Mouse (Mus musculus): ENCODE measurements around the gene Olfr1395. TPM values are rescaled to one million over a fixed set of nuclear protein-coding genes. Genes with fewer than 3 reads are reported as not detected.
"Not testable (repeated sequence)": the region's sequence is repeated elsewhere in the genome, so short reads cannot be mapped to it uniquely, and the experiment has no call there.

Olfr1395 gene
- polyA plus RNA-seq, 1 experiment from 2014 or later: not detected

DNA sequence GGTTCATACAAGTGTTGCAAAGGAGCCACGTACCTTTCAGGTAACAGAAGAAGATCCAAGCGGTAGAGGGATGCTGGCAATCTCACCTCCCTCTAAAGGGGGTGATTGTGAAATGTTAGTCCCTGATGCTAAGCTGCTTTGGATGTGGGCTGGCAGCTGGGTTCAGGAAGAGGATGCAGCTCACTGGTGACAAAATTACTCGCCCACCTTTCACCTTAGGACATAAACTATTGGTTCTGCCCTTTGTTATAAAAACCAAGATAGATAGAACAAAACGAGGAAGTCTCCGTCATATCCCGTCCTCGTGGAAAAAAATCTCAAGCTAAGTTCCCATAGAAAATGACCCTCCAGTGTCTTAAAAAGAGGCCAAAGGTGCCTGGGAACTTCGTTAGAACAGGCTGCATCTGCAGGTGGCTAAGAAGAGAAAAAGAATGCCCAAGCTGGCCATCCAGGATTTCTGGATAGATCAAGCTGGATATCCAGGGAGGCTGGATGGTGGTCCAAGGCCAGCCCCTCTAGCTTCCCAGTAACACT, 44.9 kb downstream of the Olfr1395 start, which contains the start of gene Btnl9:
TSS of gene Btnl9 (minus strand) at position 205 of the 534 bp plus-strand sequence.
- H3K4me2 ChIP-seq (replicated peaks; ENCODE audit: low read depth, low read length): no peak within 1 kb of the TSS
- H3K4me3 ChIP-seq (ENCODE audit: low read depth, low read length): no peak within 1 kb of the TSS
- H3K36me3 ChIP-seq (ENCODE audit: control insufficient read depth, insufficient read depth, low read length): no peaks in the 10 kb centered on the region
- H3K27ac ChIP-seq (ENCODE audit: low read length): no peak within 1 kb of the TSS
- H3K9me3 ChIP-seq (ENCODE audit: control insufficient read depth, low read depth, low read length): no peaks in the 10 kb centered on the region
- WGBS: 70% methylated on average over 8 of the region's 8 CpGs
- H3K4me1 ChIP-seq (ENCODE audit: control insufficient read depth, insufficient read depth, low read length): no peaks in the 10 kb centered on the region
- H3K9ac ChIP-seq (replicated peaks; ENCODE audit: low read depth, low read length): no peak within 1 kb of the TSS
- H3K27me3 ChIP-seq (ENCODE audit: control insufficient read depth, insufficient read depth, low read length): no peaks in the 10 kb centered on the region
- no peak for ATAC-seq (ENCODE audit: insufficient number of reproducible peaks, insufficient read depth, low FRiP score, low read depth)

DNA sequence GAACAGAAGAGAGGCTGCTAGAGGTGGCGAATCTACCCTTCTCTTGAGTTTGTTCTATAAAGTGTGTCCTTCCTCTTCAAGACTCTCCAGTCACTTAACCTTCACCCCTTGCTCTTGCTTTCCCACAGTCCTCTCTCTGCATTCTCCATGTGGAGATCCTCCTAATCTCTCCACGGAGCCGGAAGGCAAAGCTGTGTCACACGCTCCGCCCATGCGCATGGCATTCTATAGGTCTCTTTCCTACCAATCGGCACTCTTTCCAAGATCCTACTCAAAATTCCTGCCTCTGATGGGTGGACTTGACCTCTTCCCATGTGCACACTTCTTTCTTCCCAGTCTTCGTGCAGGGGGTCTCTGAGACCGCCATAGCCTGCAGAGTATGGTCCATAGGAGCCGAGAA, 45.6 kb downstream of the Olfr1395 start:
- Histone ChIP-seq H3K4me3 (ENCODE audit: low read depth, low read length) (no peak overlapping the region), H3K27me3 (ENCODE audit: control insufficient read depth, insufficient read depth, low read length) (no peaks in the 10 kb centered on the region), H3K4me2 (replicated peaks; ENCODE audit: low read depth, low read length) (no peak overlapping the region), H3K36me3 (ENCODE audit: control insufficient read depth, insufficient read depth, low read length) (no peaks in the 10 kb centered on the region), H3K4me1 (ENCODE audit: control insufficient read depth, insufficient read depth, low read length) (no peaks in the 10 kb centered on the region), H3K27ac (ENCODE audit: low read length) (no peak overlapping the region), H3K9ac (replicated peaks; ENCODE audit: low read depth, low read length) (no peak overlapping the region), H3K9me3 (ENCODE audit: control insufficient read depth, low read depth, low read length) (no peaks in the 10 kb centered on the region)
- WGBS: 77% methylated on average over 10 of the region's 10 CpGs
- ATAC-seq (ENCODE audit: insufficient number of reproducible peaks, insufficient read depth, low FRiP score, low read depth): no peak

GRCm38 (mm10) chr11:49189737-49190136, 47.7 kb downstream of the Olfr1395 start:
- ATAC-seq (ENCODE audit: insufficient number of reproducible peaks, insufficient read depth, low FRiP score, low read depth): no peak
- Histone ChIP-seq H3K4me2 (replicated peaks; ENCODE audit: low read depth, low read length) (no peak overlapping the region), H3K9ac (replicated peaks; ENCODE audit: low read depth, low read length) (no peak overlapping the region), H3K27me3 (ENCODE audit: control insufficient read depth, insufficient read depth, low read length) (no peaks in the 10 kb centered on the region), H3K4me3 (ENCODE audit: low read depth, low read length) (no peak overlapping the region), H3K27ac (ENCODE audit: low read length) (no peak overlapping the region), H3K4me1 (ENCODE audit: control insufficient read depth, insufficient read depth, low read length) (no peaks in the 10 kb centered on the region), H3K36me3 (ENCODE audit: control insufficient read depth, insufficient read depth, low read length) (no peaks in the 10 kb centered on the region), H3K9me3 (ENCODE audit: control insufficient read depth, low read depth, low read length) (no peaks in the 10 kb centered on the region)
- 2% methylated on average over 7 of the region's 7 CpGs for WGBS

DNA sequence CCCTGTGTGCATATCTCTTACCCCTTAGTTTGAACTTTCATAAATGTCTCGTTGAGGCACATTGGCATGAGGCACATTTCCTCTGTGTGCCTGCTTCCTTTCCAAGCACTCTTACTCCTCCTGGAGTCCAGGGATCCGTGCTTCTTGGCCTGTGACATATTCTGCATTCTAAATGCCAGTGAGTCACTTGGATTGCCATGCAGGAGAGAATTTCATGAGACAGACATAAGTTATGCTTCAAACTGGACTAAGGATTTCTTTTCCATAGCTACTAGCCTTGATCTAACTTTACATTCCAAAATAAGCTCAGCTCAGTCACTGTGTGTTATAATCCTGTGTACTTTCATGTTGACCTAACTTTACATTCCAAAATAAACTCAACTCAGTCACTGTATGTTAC, 49.0 kb downstream of the Olfr1395 start:
- no peak for ATAC-seq (ENCODE audit: insufficient number of reproducible peaks, insufficient read depth, low FRiP score, low read depth)
- no peaks in the 10 kb centered on the region for H3K9me3 ChIP-seq (ENCODE audit: control insufficient read depth, low read depth, low read length)
- no peaks in the 10 kb centered on the region for H3K27me3 ChIP-seq (ENCODE audit: control insufficient read depth, insufficient read depth, low read length)
- H3K4me1 ChIP-seq (ENCODE audit: control insufficient read depth, insufficient read depth, low read length): no peaks in the 10 kb centered on the region
- no peak overlapping the region for H3K4me3 ChIP-seq (ENCODE audit: low read depth, low read length)
- H3K9ac ChIP-seq (replicated peaks; ENCODE audit: low read depth, low read length): no peak overlapping the region
- H3K36me3 ChIP-seq (ENCODE audit: control insufficient read depth, insufficient read depth, low read length): no peaks in the 10 kb centered on the region
- whole genome bisulfite sequencing: 63% methylated on average over 2 of the region's 2 CpGs
- H3K27ac ChIP-seq (ENCODE audit: low read length): no peak overlapping the region
- no peak overlapping the region for H3K4me2 ChIP-seq (replicated peaks; ENCODE audit: low read depth, low read length)

DNA sequence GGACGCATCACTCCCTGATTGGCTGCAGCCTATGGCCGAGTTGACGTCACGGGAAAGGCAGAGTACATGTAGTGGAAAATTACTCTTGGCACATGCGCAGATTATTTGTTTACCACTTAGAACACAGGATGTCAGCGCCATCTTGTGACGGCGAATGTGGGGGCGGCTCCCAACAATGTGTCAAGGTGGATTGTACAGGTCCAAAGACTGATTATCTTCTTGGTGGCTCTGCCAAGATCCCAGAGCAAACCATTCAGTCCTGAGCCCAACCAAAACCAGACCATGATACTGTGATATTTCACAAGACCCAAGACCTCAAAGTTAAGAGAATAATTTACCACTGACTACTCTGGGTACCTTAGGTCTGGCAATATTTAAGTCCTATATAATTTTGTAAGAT, 52.7 kb downstream of the Olfr1395 start:
- WGBS: 91% methylated on average over 8 of the region's 9 CpGs
- H3K4me2 ChIP-seq (replicated peaks; ENCODE audit: low read depth, low read length); H3K4me1 ChIP-seq (ENCODE audit: control insufficient read depth, insufficient read depth, low read length); H3K36me3 ChIP-seq (ENCODE audit: control insufficient read depth, insufficient read depth, low read length); H3K9ac ChIP-seq (replicated peaks; ENCODE audit: low read depth, low read length); H3K27ac ChIP-seq (ENCODE audit: low read length); H3K4me3 ChIP-seq (ENCODE audit: low read depth, low read length); H3K27me3 ChIP-seq (ENCODE audit: control insufficient read depth, insufficient read depth, low read length); H3K9me3 ChIP-seq (ENCODE audit: control insufficient read depth, low read depth, low read length); ATAC-seq (ENCODE audit: insufficient number of reproducible peaks, insufficient read depth, low FRiP score, low read depth): not testable (repeated sequence)

DNA sequence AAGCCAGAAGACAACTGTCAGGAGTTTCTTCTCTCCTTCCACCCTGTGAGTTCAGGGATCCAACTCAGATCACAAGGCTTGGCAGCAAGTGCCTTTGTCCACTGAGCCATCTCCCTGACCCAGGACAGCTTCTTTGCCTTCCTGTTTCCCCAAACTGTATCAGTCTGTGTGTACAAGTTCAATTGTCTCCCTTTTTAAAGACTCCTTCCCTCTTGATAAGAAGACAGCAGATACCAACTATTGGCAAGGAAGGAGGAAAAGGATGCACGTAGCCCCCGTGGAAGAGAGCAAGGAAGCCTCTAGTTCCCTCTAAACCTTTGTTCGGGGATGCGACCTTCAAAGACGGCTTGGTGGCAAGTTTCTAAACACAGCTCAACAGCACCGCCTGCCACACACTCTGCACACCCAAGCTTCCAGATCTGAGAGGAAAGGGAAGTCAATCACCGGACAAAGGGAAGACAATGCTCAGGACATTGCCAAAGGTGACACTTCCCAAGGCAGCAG, 53.8 kb downstream of the Olfr1395 start:
- H3K9ac ChIP-seq (replicated peaks; ENCODE audit: low read depth, low read length): no peak overlapping the region
- WGBS: 80% methylated on average over 7 of the region's 7 CpGs

More for the DNA sequence above, 53.8 kb downstream of the Olfr1395 start:
- Histone ChIP-seq H3K36me3 (ENCODE audit: control insufficient read depth, insufficient read depth, low read length) (no peaks in the 10 kb centered on the region), H3K4me3 (ENCODE audit: low read depth, low read length) (no peak overlapping the region), H3K4me1 (ENCODE audit: control insufficient read depth, insufficient read depth, low read length) (no peaks in the 10 kb centered on the region), H3K27me3 (ENCODE audit: control insufficient read depth, insufficient read depth, low read length) (no peaks in the 10 kb centered on the region), H3K9me3 (ENCODE audit: control insufficient read depth, low read depth, low read length) (no peaks in the 10 kb centered on the region), H3K4me2 (replicated peaks; ENCODE audit: low read depth, low read length) (no peak overlapping the region), H3K27ac (ENCODE audit: low read length) (no peak overlapping the region)
- no peak for ATAC-seq (ENCODE audit: insufficient number of reproducible peaks, insufficient read depth, low FRiP score, low read depth)

Other genes with a start within 250 kb of the Olfr1395 start
- 0.12 and 0.28 TPM in 2 replicates for gene Gm5431, start 240.1 kb upstream of the Olfr1395 start, polyA plus RNA-seq (2014; fragmentation: Nextera tagmentation; extraction: Ambion mirVana)
- 3.8 TPM in 2 replicates for gene Psme2b, start 196.1 kb upstream of the Olfr1395 start, polyA plus RNA-seq (2014; fragmentation: Nextera tagmentation; extraction: Ambion mirVana)
- 0.21 TPM in 1 of 2 replicates, not detected in the other for gene Olfr56, start 163.4 kb upstream of the Olfr1395 start, polyA plus RNA-seq (2014; fragmentation: Nextera tagmentation; extraction: Ambion mirVana)
- gene 9930111J21Rik1, start 162.9 kb upstream of the Olfr1395 start, polyA plus RNA-seq (2014; fragmentation: Nextera tagmentation; extraction: Ambion mirVana): 0.67 and 0.73 TPM in 2 replicates
- not detected in 2 replicates for gene Gm12185, start 150.0 kb upstream of the Olfr1395 start, polyA plus RNA-seq (2014; fragmentation: Nextera tagmentation; extraction: Ambion mirVana)
- 1.0 and 1.4 TPM in 2 replicates for gene Tgtp1, start 148.1 kb upstream of the Olfr1395 start, polyA plus RNA-seq (2014; fragmentation: Nextera tagmentation; extraction: Ambion mirVana)
- 0.81 and 1.2 TPM in 2 replicates for gene 9930111J21Rik2, start 91.0 kb upstream of the Olfr1395 start, polyA plus RNA-seq (2014; fragmentation: Nextera tagmentation; extraction: Ambion mirVana)
- 0.10 TPM in 1 of 2 replicates, not detected in the other for gene Tgtp2, start 78.1 kb upstream of the Olfr1395 start, polyA plus RNA-seq (2014; fragmentation: Nextera tagmentation; extraction: Ambion mirVana)
- 1.6 and 2.2 TPM in 2 replicates for gene Ifi47, start 65.7 kb upstream of the Olfr1395 start, polyA plus RNA-seq (2014; fragmentation: Nextera tagmentation; extraction: Ambion mirVana)
- gene Olfr1396, start 27.4 kb upstream of the Olfr1395 start, polyA plus RNA-seq (2014; fragmentation: Nextera tagmentation; extraction: Ambion mirVana): 0.08 TPM in 1 of 2 replicates, not detected in the other
- gene Olfr1394, start 12.1 kb downstream of the Olfr1395 start, polyA plus RNA-seq (2014; fragmentation: Nextera tagmentation; extraction: Ambion mirVana): not detected in 2 replicates
- gene Btnl9, start 44.9 kb downstream of the Olfr1395 start, polyA plus RNA-seq (2014; fragmentation: Nextera tagmentation; extraction: Ambion mirVana): 2.4 TPM in 2 replicates
- gene Zfp62, start 61.0 kb downstream of the Olfr1395 start, polyA plus RNA-seq (2014; fragmentation: Nextera tagmentation; extraction: Ambion mirVana): 42.1 and 47.6 TPM in 2 replicates
- gene Mgat1, start 101.9 kb downstream of the Olfr1395 start, polyA plus RNA-seq (2014; fragmentation: Nextera tagmentation; extraction: Ambion mirVana): 55.0 and 62.5 TPM in 2 replicates
- 0.28 TPM in 1 of 2 replicates, not detected in the other for gene Olfr1393, start 136.0 kb downstream of the Olfr1395 start, polyA plus RNA-seq (2014; fragmentation: Nextera tagmentation; extraction: Ambion mirVana)
- 0.13 TPM in 1 of 2 replicates, not detected in the other for gene Olfr1392, start 143.0 kb downstream of the Olfr1395 start, polyA plus RNA-seq (2014; fragmentation: Nextera tagmentation; extraction: Ambion mirVana)
- gene Olfr10, start 162.5 kb downstream of the Olfr1395 start, polyA plus RNA-seq (2014; fragmentation: Nextera tagmentation; extraction: Ambion mirVana): not detected in 2 replicates
- gene Olfr1391, start 180.5 kb downstream of the Olfr1395 start, polyA plus RNA-seq (2014; fragmentation: Nextera tagmentation; extraction: Ambion mirVana): not detected in 2 replicates
- gene Olfr1390, start 192.9 kb downstream of the Olfr1395 start, polyA plus RNA-seq (2014; fragmentation: Nextera tagmentation; extraction: Ambion mirVana): not detected in 2 replicates

Measured in stomach, embryonic 14.5 days (tissue).